Mouse (Mus musculus) cerebellum, adult 2 months (tissue): ENCODE measurements around the gene Psd.

ENCODE experiments used
- CTCF ChIP-seq: fragments of 200-500 bp; IDR thresholded peaks from 2 replicates; pipeline ENCODE4 v1.5.1; 2011; ENCODE audit warnings: low read depth, mild to moderate bottlenecking, control low read depth, low read length, moderate library complexity, borderline replicate concordance; ENCODE audit not compliant: insufficient read depth
- POLR2A ChIP-seq: fragments of 200-500 bp; IDR thresholded peaks from 2 replicates; pipeline ENCODE4 v1.6.1; 2011; ENCODE audit warnings: low read length, control low read depth, borderline replicate concordance; ENCODE audit not compliant: insufficient read depth

DNA sequence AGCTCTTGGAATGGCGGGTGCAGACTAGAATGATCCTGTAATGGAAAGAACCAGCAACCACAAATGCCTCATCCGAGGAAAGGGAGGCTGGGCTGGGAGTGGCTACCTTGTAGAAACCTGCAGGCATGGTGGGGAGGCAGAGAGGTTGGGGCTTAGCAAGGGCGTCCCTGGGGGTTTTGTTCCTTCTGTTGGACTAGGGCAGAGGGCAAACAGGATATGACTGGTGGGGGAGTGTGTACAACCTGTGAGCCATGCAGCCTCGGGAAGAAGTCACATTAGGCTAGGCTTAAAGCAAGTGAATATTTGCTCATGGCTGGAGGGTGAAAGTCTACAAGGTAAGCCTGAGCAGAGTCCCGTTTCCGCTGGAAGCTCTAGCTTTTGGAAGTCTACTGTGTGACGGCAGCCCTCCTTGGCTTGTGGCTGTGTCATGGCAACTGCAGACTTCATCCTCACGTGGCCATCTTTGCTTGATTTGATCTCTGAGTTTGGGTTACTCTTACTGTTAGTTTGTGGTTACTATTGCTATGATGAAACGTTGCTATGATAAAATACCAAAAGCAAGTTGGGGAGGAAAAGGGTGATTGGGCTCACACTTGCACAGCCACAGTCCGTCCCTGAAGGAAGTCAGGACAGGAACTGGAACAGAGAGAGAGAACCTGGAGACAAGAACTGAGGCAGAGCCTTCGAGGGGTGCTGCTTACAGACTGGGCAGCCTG is 36.5 kb upstream of the Psd start:
- TF ChIP-seq CTCF (no peak), POLR2A (no peak)
